Mouse (Mus musculus): ENCODE results near the gene Zfp414. TPM values are rescaled to one million over a fixed set of nuclear protein-coding genes. Genes with fewer than 3 reads are reported as not detected.
A peak's percentile ranks its signal among the peaks of the same experiment; 100 is the strongest.
"Not testable (repeated sequence)": the region's sequence is repeated elsewhere in the genome, so short reads cannot be mapped to it uniquely, and the experiment has no call there.

Zfp414 gene
- polyA plus RNA-seq (2016; fragmentation: Nextera tagmentation; extraction: Ambion mirVana): 22.4 and 23.2 TPM in 2 replicates

DNA sequence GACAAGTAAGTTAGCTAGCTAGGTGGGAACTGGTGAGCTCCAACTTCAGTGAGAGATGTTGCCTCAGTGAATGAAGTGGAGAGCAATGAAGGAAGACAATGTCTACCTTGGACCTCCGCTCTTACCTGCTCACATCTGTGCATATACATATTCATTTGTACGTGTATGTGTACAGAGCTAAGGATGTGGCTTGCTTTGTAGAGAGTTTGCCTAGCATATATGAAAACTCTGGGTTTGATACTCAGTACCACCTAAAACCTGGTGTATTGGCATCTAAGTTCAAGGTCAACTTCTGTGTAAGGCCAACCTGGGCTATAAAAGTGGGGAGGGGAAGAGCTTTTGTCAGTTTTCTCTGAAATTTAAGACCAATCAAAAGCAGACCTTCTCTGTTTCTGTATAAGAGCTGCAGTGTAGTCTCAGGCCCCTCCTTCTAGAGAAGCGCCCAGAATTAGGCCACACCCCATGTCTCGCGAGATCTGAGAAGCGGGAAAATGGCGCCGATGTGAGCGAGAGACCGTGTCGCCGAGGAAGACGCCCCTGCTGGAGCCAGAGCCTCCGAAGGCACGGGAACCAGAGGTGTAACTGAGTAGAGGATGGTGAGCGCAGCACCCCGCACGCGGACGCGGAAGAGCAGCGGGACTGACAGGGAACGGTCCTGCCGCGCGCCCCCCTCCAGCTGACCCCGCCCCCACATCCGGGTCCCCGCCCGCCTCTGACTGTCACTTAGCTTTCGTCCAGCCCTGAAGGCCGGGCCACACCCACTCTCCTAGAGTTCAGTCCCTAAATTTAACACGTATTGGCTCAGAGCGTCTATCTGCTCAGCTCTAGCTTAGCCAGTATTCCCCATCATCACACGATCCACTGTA is at the start of gene Zfp414:
Zfp414 (plus strand) TSS at position 470 of the 866 bp plus-strand sequence.
- Histone ChIP-seq H3K4me3 (peak within 1 kb of the TSS; percentile 72), H3K4me1 (peaks cover 30% of the 10 kb centered on the region), H3K36me3 (peaks cover 29% of the 10 kb centered on the region), H3K9me3 (replicated peaks) (no peaks in the 10 kb centered on the region), H3K27ac (peak within 1 kb of the TSS; percentile 96), H3K4me2 (peak within 1 kb of the TSS; percentile 87), H3K9ac (peak within 1 kb of the TSS; percentile 82), H3K27me3 (replicated peaks) (no peaks in the 10 kb centered on the region)
- ATAC-seq: peak; percentile 97
- 2% methylated on average over 33 of the region's 35 CpGs for WGBS (ENCODE audit: insufficient replicate concordance)

DNA sequence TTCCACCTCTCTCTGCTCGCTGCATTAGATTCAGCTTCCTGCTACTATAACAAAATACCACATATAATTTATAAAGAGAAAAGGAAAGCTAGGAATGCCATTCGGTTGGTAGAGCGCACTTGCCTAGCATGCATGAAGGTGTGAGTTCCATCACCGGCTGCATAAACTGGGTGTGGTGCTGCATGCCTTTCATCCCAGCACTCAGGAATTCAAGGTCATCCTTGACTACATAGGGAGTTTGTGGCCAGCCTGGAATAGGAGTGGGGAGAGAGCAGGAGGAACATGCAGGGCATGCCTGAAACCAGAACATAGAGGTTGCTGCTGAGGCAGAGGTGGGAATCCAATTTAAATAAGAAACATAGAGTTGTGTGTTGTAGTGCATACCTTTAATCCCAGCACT is 44.8 kb upstream of the Zfp414 start:
- ATAC-seq: no peak

DNA sequence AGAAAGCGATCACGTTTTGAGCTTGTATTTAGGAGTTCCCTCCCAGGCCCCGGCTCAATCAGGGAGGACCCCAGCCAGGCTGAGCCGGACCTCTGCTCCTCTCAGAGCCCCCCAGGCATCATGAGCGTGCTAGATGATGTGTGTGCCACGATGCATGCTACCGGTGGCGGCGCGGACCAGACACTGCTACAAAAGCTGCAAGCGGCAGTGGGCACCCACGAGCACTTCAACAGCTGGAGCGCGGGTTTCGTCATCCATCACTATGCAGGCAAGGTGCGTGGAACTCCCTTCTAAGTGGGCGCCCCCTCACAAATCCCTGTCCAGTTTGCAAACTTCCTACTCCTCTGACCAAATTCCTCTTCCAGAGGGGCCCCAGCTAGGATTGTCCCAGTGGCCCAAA is 42.9 kb upstream of the Zfp414 start:
- H3K4me3 ChIP-seq: no peak overlapping the region
- no peaks in the 10 kb centered on the region for H3K9me3 ChIP-seq (replicated peaks)
- no peaks in the 10 kb centered on the region for H3K36me3 ChIP-seq
- H3K4me2 ChIP-seq: no peak overlapping the region
- 65% methylated on average over 17 of the region's 17 CpGs for WGBS (ENCODE audit: insufficient replicate concordance)
- no peak overlapping the region for H3K27ac ChIP-seq
- no peak overlapping the region for H3K9ac ChIP-seq
- no peak for ATAC-seq
- H3K4me1 ChIP-seq: no peaks in the 10 kb centered on the region
- H3K27me3 ChIP-seq (replicated peaks): no peaks in the 10 kb centered on the region

More for the DNA sequence above, 44.8 kb upstream of the Zfp414 start:
- no peak overlapping the region for H3K4me3 ChIP-seq
- 81% methylated on average over 4 of the region's 4 CpGs for WGBS (ENCODE audit: insufficient replicate concordance)
- H3K36me3 ChIP-seq: no peaks in the 10 kb centered on the region
- no peak overlapping the region for H3K4me2 ChIP-seq
- H3K9ac ChIP-seq: no peak overlapping the region
- no peaks in the 10 kb centered on the region for H3K9me3 ChIP-seq (replicated peaks)
- no peak overlapping the region for H3K27ac ChIP-seq
- no peaks in the 10 kb centered on the region for H3K4me1 ChIP-seq
- H3K27me3 ChIP-seq (replicated peaks): no peaks in the 10 kb centered on the region

DNA sequence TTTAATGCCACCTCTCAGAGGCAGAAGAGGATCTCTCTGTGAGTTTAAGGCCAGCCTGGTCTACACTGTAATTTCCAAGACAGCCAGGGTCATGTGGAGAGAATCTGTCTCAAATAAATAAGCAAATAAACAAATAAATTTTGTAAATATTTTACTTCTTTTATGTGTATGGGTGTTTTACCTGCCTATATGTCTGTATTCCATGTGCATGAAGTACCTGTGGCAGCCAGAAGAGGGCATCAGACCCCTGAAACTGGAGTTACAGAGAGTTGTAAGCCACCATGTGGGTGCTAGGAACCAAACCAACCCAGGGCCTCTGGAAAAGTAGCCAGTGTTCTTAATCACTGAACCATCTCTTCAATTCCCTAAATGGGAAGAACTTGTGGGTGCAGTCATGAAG is 31.6 kb upstream of the Zfp414 start:
- Histone ChIP-seq H3K4me1 (no peaks in the 10 kb centered on the region), H3K4me2 (no peak overlapping the region), H3K9me3 (replicated peaks) (peaks cover 7% of the 10 kb centered on the region; the same call in 1 of the 2 replicates), H3K9ac (no peak overlapping the region), H3K4me3 (no peak overlapping the region), H3K27me3 (replicated peaks) (no peaks in the 10 kb centered on the region), H3K27ac (no peak overlapping the region), H3K36me3 (peaks cover 7% of the 10 kb centered on the region; the same call in 1 of the 2 replicates)
- ATAC-seq: no peak

DNA sequence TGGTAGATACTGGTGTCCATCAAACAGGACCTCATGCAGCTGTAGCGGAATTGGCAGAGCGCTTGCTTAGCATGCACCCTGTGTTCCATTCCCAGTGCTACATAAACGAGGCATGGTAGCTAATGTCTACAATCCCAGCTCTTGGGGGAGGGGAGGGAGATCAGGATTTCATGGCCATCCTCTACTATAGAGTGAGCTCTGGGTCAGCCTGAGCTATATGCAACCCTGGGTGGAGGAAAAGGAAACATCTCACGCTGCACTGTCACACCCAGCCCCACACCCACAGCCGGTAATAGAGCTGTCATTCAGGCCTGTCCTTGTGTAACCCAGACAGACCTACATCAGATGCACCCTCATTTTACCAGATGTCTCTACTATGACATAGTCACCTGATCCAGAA is 30.4 kb upstream of the Zfp414 start:
- Histone ChIP-seq H3K27ac (no peak overlapping the region), H3K4me1 (no peaks in the 10 kb centered on the region), H3K4me2 (no peak overlapping the region), H3K36me3 (peaks cover 7% of the 10 kb centered on the region; the same call in 1 of the 2 replicates), H3K27me3 (replicated peaks) (no peaks in the 10 kb centered on the region), H3K9me3 (replicated peaks) (peaks cover 7% of the 10 kb centered on the region; the same call in 1 of the 2 replicates), H3K9ac (no peak overlapping the region), H3K4me3 (no peak overlapping the region)
- 75% methylated on average over 5 of the region's 5 CpGs for WGBS (ENCODE audit: insufficient replicate concordance)
- no peak for ATAC-seq

DNA sequence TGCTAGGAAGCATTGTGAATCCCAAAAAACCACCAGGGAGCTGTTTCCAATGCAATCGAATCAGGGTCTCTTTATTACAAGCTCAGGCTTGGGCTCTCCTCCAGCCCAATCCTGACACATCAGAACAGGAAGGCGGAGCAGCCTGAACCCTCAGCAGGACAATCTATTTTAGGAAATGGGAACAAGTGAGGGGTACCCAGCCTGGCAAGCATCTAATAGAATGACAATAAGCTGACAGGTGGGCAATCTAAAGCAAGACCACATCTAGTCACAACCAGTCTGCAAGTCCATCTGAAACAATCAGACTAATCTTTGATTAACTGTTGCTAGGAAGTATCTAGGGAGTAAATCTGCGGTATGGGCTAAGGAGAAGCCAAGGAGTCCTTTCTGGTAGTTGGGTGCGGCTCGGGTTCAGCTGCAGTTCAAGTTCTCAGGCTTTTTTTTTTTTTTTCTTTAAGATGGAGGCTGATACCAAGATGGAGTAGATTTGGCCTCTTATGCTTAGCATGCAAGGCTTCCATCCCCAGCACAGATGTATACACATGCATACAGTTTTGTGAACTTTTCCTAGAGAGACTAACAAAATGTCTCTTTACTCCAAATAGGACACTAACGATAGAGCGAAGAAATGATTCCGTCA is 28.9 kb upstream of the Zfp414 start:
- no peak for ATAC-seq
- no peaks in the 10 kb centered on the region for H3K27me3 ChIP-seq (replicated peaks)
- H3K4me2 ChIP-seq: no peak overlapping the region
- H3K9ac ChIP-seq: no peak overlapping the region
- H3K36me3 ChIP-seq: peaks cover 7% of the 10 kb centered on the region; the same call in 1 of the 2 replicates
- peaks cover 7% of the 10 kb centered on the region; the same call in 1 of the 2 replicates for H3K9me3 ChIP-seq (replicated peaks)
- no peaks in the 10 kb centered on the region for H3K4me1 ChIP-seq
- H3K4me3 ChIP-seq: no peak overlapping the region
- 84% methylated on average over 8 of the region's 8 CpGs for WGBS (ENCODE audit: insufficient replicate concordance)
- H3K27ac ChIP-seq: no peak overlapping the region

DNA sequence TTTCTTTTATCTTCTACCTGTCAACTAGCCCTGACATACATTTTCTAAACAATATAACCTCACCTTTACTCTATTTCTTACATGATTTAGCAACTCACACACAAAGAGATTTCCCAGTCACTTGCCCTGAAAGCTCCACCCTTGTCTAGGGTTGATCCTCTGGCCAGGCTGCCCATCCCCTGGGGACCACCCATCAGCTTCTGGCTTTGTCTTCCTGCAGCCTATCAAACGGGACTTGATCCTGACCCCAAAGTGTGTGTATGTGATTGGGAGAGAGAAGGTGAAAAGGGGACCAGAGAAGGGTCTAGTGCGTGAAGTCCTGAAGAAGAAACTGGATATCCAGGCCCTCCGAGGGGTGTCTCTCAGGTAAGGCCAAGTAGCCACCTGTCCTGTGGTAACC is 28.1 kb upstream of the Zfp414 start:
- Histone ChIP-seq H3K9ac (no peak overlapping the region), H3K9me3 (replicated peaks) (peaks cover 7% of the 10 kb centered on the region; the same call in 1 of the 2 replicates), H3K27me3 (replicated peaks) (no peaks in the 10 kb centered on the region), H3K4me1 (no peaks in the 10 kb centered on the region), H3K4me2 (no peak overlapping the region), H3K36me3 (peaks cover 7% of the 10 kb centered on the region; the same call in 1 of the 2 replicates), H3K4me3 (no peak overlapping the region), H3K27ac (no peak overlapping the region)
- 76% methylated on average over 3 of the region's 3 CpGs for WGBS (ENCODE audit: insufficient replicate concordance)
- no peak for ATAC-seq

DNA sequence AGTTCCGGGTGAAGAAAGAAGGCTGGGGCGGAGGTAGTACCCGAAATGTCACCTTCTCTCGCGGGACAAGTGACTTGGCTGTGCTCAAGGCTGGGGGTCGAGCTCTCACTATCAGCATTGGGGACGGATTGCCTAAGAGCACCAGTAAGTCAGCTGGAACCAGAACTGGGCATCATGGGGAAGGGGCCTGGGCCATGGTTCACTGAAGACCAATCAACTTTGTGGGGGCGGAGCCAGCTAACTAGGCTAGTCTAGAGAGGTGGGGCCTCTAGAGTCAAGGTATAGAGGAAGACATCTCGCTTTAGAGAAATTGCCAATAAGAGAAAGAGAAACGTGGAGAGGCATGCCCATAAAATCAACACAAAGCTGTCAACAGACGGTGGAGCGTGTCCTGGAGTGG is 26.9 kb upstream of the Zfp414 start:
- no peak overlapping the region for H3K27ac ChIP-seq
- WGBS (ENCODE audit: insufficient replicate concordance): 76% methylated on average over 12 of the region's 12 CpGs
- peaks cover 7% of the 10 kb centered on the region; the same call in 1 of the 2 replicates for H3K9me3 ChIP-seq (replicated peaks)
- H3K4me3 ChIP-seq: no peak overlapping the region
- H3K4me2 ChIP-seq: no peak overlapping the region
- peaks cover 4% of the 10 kb centered on the region for H3K4me1 ChIP-seq
- peaks cover 7% of the 10 kb centered on the region; the same call in 1 of the 2 replicates for H3K36me3 ChIP-seq
- H3K9ac ChIP-seq: no peak overlapping the region
- no peaks in the 10 kb centered on the region for H3K27me3 ChIP-seq (replicated peaks)
- ATAC-seq: no peak

DNA sequence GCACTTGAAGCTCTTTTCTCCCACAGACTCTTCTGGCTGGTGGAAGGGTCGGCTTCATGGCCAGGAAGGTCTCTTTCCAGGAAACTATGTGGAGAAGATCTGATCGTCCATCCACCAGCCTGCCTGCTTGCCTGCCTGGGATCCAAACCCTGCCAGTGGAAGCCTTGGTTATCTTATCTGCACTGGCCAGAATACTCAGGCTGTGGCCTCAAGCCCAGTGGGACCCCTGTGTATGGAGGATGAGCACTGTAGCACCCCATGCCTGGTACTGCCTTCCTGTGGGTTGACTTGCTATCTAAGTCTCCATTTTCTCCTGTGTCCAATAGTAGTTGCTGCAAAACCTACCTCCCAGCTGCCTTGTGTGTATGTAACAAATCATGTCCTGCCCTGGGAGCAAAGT is 21.6 kb upstream of the Zfp414 start:
- 22% methylated on average over 2 of the region's 2 CpGs for WGBS (ENCODE audit: insufficient replicate concordance)
- H3K9me3 ChIP-seq (replicated peaks): no peaks in the 10 kb centered on the region
- peaks cover 17% of the 10 kb centered on the region for H3K4me1 ChIP-seq
- H3K4me3 ChIP-seq: no peak overlapping the region
- H3K27ac ChIP-seq: peak overlapping the region; percentile 47; the same call in 1 of the 2 replicates
- H3K9ac ChIP-seq: no peak overlapping the region; the same call in 1 of the 2 replicates
- no peaks in the 10 kb centered on the region for H3K36me3 ChIP-seq
- peak overlapping the region; percentile 33 for H3K4me2 ChIP-seq
- ATAC-seq: peak; percentile 90
- H3K27me3 ChIP-seq (replicated peaks): no peaks in the 10 kb centered on the region

DNA sequence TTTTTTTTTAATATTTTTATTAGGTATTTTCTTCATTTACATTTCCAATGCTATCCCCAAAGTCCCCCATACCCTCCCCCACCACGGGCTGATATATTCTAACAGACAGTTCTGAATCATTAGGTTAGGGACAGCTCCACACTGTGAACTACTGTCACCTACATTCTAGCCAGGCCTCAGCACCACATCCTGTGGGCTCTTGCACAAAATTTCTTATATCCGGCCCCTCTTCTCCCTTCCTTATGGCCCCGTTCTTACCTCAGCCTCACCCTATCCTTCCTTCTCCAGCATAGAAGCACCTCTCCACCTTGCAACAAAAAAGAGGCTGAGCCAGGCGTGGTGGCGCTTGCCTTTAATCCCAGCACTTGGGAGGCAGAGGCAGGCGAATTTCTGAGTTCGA is 18.3 kb upstream of the Zfp414 start:
- Histone ChIP-seq H3K4me3 (no peak overlapping the region), H3K9me3 (replicated peaks) (no peaks in the 10 kb centered on the region), H3K27ac (no peak overlapping the region), H3K9ac (no peak overlapping the region), H3K27me3 (replicated peaks) (no peaks in the 10 kb centered on the region), H3K4me2 (no peak overlapping the region), H3K36me3 (no peaks in the 10 kb centered on the region), H3K4me1 (peaks cover 17% of the 10 kb centered on the region)
- no peak for ATAC-seq
- 55% methylated on average over 7 of the region's 7 CpGs for WGBS (ENCODE audit: insufficient replicate concordance)

DNA sequence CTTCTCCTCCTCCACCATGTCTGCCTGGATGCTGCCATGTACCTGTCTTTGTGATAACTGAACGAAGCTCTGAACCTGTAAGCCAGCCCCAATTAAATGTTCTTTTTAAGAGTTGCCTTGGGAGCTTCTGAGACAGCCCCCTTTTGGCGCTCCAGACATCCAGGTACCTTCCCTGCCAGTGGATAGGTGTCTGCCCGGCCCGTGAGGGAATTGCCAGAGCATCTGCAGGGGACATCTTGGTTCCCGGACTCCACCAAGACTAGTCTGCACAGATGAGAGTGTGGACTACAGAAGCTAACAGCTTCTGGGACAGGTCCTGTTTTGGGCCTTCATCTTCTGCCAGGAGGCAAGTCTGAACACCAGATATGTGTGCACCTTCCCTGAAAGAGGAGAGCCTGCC is 15.2 kb upstream of the Zfp414 start:
- not testable (repeated sequence) for H3K27me3 ChIP-seq (replicated peaks); H3K36me3 ChIP-seq; H3K4me1 ChIP-seq; H3K27ac ChIP-seq; ATAC-seq; H3K4me3 ChIP-seq; H3K4me2 ChIP-seq; H3K9ac ChIP-seq; H3K9me3 ChIP-seq (replicated peaks)
- WGBS (ENCODE audit: insufficient replicate concordance): 72% methylated on average over 5 of the region's 5 CpGs

DNA sequence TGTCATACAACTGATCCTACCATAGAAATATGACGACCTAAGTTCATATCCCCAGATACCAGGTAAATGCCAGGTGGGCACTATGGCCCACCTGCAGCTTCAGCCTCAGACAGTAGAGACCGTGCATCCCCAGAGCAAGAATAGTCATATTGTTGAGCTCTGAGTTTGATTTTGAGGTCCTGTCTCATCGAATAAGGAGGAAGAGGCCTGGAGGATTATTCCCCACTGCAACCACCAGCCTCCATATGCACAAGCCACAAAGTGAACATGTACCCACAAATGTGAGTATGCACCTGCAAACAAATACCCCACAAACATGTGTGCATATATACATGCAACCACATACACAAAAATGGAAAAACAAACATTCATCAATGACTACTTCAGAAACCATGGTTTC is 1.6 kb upstream of the Zfp414 start:
- Histone ChIP-seq H3K9ac (no peak overlapping the region), H3K27me3 (replicated peaks) (no peaks in the 10 kb centered on the region), H3K9me3 (replicated peaks) (no peaks in the 10 kb centered on the region), H3K27ac (no peak overlapping the region), H3K4me2 (no peak overlapping the region), H3K36me3 (peaks cover 23% of the 10 kb centered on the region), H3K4me1 (peaks cover 30% of the 10 kb centered on the region), H3K4me3 (no peak overlapping the region)
- ATAC-seq: no peak
- WGBS (ENCODE audit: insufficient replicate concordance): 77% methylated on average over 3 of the region's 3 CpGs
